Mouse (Mus musculus) spleen, embryonic (tissue): ENCODE measurements at regions not wholly inside any gene's neighbourhood (a gene's known extent, or its start where the extent isn't known, plus 50 kb on each side); places are given as distances from the start of the nearest gene placed in this dataset.

Experiments
- CTCF ChIA-PET: fragments of 350-600 bp; sonication (Branson Sonifier 250); formaldehyde crosslinking; loops from one replicate; lab custom pipeline; 2022; lab: Charles Lee

GRCm38 (mm10) chr15:62202781-62203375 is 1280.1 kb upstream of the A1bg start:
- CTCF ChIA-PET: interaction anchor here (0.6 kb wide), 1 partner anchor 74 kb away, joined by 5 read pairs; no protein-coding TSS in a partner anchor

DNA sequence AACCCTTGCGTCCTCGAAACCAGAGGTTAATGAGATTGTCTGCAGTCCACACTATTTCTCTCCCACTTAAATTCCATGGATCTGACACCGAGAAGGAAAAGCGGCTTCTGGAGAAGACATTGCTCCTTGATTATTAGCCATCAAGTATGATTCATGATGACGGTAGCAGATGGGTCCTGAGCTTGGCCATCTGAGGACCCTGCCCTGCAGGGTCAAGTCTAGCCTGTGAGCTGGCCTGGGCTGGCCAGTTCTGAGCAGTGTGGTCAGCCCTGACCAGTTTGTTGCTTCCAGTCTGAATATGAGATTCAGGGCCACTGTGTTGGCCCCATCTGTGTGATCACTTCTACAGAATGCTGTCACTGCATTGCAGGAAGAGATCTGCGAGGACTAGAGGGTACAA is 1275.9 kb upstream of the A1bg start:
- CTCF ChIA-PET: no interaction called here

DNA sequence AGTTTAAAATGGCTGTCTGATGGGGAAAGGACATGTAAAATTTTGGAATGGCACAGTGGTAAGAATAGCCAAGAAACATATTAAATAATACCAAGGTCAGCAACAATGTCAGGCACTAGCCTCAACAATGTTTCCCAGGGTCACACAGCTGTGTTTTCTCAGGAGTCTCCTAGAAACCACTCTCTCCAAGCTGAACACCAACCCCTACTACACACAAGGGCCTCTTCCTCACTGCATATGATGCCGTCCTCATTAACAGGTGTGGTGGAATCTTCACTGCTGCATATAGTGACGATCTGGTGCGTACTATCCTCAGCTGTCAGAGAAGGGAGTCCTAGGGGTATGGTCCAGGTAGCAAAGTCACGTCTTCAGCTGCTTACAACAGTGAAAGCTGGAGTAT is 1275.4 kb upstream of the A1bg start:
- CTCF ChIA-PET: no interaction called here

GRCm38 (mm10) chr15:62195440-62195839 is 1272.6 kb upstream of the A1bg start:
- CTCF ChIA-PET: no interaction called here

GRCm38 (mm10) chr15:62192706-62193105 is 1269.9 kb upstream of the A1bg start:
- CTCF ChIA-PET: no interaction called here

DNA sequence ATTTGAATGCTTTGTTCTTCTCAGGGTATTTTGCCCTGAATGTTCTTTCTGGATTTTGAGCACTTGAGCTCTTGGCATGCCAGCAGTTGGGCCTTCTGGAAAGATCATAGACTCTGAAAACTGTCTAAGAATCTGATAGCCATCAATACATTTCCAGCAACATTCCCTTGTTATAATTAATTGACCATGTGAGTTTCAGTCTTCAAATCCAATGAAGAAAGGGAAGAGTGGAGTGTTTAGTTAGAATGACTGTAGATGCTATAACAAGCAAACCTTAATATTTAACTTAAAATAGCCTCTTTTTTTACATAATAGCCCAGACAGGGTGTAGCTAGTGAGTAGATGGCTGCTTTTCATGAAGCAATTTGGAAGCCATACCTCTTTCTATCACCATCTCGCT is 1268.8 kb upstream of the A1bg start:
- CTCF ChIA-PET: no interaction called here

DNA sequence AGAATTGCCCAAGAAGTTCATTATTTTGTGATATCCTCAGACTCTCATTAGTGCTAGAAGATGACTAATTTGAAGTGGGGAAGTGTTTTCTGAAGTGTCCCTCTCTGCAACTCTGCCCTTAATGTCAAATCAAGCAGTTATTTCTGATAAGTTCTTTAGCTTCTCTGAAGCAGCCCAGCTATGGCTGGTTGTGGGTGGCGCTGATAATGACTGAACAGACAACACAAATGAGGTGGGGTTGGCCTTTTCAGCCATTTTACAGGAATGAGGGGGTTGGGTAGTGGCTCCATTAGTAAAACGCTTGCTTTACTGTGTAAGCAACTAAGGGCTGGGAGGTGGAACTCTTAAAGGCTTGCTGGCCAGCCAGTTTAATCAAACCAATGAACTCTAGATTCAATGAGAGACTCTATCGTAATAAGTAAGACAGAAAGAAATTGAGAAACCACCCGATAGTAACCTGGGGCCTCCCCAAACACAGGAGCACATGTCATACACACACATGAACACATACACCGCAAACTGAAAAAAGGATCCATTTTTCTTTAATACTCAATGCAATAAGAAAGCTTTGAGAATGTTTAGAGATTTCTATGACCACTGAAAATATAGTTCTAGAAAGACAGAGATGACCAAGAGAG is 1268.3 kb upstream of the A1bg start:
- CTCF ChIA-PET: no interaction called here

- CTCF ChIA-PET: no interaction called here
These were observed 1267.6 kb upstream of the A1bg start for GRCm38 (mm10) chr15:62190224-62190910.

DNA sequence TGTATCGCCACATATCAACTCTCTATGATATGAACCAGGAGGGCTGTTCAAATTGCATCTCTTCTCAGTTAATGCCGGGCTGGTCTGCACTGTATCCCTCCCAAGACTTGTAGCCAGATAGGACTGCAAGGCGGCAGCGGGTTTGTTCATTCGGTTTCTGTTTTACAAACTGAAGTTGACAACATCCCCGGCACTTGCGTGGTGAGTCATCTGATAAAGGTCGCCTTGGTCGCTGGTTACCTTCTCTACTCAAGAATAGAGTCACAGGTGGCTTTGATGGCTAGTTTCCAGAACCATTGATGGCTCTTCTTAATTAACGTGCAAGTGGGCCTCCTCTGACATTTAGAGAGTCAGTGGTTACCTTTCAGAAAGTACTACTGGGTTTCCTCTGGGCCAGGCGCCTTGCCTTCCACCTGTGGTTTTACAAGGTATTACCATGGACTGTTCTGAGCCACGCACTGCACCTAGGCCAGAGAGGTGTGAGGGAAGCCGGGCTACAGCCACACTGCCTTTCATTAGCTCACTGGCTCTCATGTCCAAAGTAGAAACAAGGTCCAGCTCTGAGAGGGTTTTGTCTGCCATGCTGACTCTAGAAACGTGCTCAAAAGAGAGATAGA is 1266.9 kb upstream of the A1bg start:
- CTCF ChIA-PET: no interaction called here

DNA sequence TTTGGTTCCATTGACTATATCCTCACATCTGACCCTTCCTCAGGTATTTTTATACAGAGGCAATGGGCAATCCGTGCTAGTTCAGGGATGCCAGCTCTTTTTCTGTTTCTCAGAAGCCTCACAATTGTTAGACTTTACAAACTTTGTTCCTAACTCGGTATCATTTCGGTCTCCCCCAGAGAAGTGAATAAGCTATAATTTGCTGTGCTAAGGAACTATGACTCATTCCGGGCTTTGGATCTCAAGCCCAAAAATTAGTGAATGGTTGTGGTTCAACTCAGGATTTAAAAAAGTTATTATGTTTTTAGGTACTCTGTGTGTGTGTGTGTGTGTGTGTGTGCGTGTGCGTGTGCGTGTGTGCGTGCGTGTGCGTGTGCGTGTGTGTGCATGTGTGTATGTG is 1263.7 kb upstream of the A1bg start:
- CTCF ChIA-PET: no interaction called here

DNA sequence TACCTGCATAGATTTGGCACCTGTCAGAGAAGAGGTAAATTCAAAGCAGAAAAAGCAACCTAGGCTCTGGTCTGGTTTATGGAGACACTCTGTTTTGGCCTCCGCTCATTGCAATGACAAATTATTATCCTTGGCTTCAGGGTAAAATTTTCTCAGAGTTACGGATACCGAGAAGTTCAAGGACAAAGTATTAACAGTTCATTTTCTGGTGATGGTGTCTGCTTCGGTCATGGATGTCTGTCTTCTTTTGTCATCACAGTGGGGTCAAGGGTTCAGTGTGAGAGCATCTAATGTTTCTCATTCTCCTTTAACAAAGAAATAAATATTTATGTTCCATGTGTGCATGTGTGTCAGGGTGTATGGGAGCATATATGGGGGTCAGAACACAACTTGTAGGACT is 1261.0 kb upstream of the A1bg start:
- CTCF ChIA-PET: interaction anchor here (0.7 kb wide), 3 partner anchors 22 to 631 kb away, joined by 3 to 7 read pairs (median 5); no protein-coding TSS in a partner anchor

DNA sequence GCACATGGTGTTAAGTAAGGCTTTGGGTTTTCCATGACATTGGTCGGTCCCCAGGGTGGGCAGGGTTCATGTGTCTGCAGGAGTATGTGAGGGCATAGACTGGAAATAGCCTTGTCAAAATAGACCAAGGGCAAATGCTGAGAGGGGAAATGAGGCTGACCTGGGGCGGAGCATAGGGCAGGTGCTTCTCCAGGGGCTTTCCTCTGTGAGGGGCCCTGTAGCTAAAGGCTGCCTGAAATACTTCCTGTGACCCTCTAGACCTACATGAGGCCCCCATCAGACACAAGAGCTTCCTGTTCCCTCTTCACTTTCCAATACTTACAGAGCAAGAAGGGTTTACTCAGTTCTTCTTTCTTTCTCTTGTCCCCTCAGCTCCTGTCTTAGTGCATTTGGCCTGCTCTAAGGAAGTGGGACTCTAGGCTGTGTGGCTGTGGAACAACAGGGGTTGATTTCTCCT is 1258.7 kb upstream of the A1bg start:
- CTCF ChIA-PET: interaction anchor here (0.6 kb wide), 2 partner anchors 89 to 124 kb away, joined by 3 read pairs; no protein-coding TSS in a partner anchor

DNA sequence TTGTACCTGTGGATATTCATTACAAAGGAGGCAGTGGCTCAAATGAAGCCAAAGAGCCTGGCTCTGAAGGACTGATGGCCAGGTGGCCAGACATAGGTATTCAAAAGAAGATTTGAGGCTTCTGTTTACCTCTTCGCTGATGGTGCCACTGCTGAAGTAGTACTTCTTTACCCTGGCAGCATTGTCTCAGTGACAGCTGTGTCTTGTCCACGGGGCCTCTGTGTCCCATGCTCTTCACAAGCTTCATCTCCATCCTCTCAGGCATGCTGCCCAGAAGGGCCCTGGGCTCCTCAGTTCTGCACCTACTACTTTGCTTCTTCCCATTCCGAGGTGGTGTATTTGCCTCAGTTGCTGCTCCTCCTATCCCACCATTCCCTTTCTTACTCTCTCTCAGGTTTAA is 1257.9 kb upstream of the A1bg start:
- CTCF ChIA-PET: interaction anchor here (0.5 to 0.6 kb wide), 3 partner anchors 90 to 190 kb away, joined by 3 read pairs; no protein-coding TSS in a partner anchor

- CTCF ChIA-PET: no interaction called here
These were observed 1257.0 kb upstream of the A1bg start for GRCm38 (mm10) chr15:62179801-62180200.

GRCm38 (mm10) chr15:62178568-62178967 is 1255.8 kb upstream of the A1bg start:
- CTCF ChIA-PET: no interaction called here

GRCm38 (mm10) chr15:62177768-62178410 is 1255.1 kb upstream of the A1bg start:
- CTCF ChIA-PET: interaction anchor here (0.5 to 0.6 kb wide), 2 partner anchors 16 to 128 kb away, joined by 3 to 15 read pairs; no protein-coding TSS in a partner anchor

GRCm38 (mm10) chr15:62176076-62176475 is 1253.3 kb upstream of the A1bg start:
- CTCF ChIA-PET: interaction anchor here (0.6 kb wide), 3 partner anchors 130 to 1609 kb away, joined by 3 to 7 read pairs (median 3); no protein-coding TSS in a partner anchor

GRCm38 (mm10) chr15:62173633-62174543 is 1251.1 kb upstream of the A1bg start:
- CTCF ChIA-PET: interaction anchor here (0.6 kb wide), 1 partner anchor 128 kb away, joined by 3 read pairs; no protein-coding TSS in a partner anchor

- CTCF ChIA-PET: interaction anchor here (0.6 kb wide), 1 partner anchor 293 kb away, joined by 6 read pairs; no protein-coding TSS in a partner anchor
These were observed 1248.8 kb upstream of the A1bg start for GRCm38 (mm10) chr15:62171632-62172031.

GRCm38 (mm10) chr15:62171167-62171566 is 1248.4 kb upstream of the A1bg start:
- CTCF ChIA-PET: interaction anchor here (0.6 kb wide), 1 partner anchor 293 kb away, joined by 6 read pairs; no protein-coding TSS in a partner anchor
